Mouse (Mus musculus): Measurements from ENCODE around the gene Tnni3k. TPM values are rescaled to one million over a fixed set of nuclear protein-coding genes. Genes with fewer than 3 reads are reported as not detected.

Tnni3k gene
- polyA plus RNA-seq, 1 experiment from 2014 or later = 0.05 TPM

DNA sequence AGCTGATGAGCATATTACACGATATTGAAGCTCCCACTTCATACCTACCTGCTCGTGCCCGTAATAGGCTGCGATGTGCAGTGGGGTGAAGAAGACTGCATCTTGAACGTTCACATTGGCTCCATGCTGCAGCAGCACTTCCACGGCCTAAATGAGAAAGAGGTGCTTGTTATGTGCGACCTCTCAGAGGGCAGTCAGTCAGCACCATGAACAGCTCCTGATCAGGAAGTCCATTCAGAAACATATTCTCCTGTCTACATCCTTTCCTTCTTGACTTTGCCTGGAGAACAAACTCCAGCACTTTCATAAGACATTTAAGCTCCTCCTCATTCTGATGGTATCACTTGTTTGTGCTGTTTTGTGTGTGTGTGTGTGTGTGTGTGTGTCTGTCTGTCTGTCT, 76.1 kb downstream of the Tnni3k start:
- no peak overlapping the region for H3K4me3 ChIP-seq (ENCODE audit: low read depth, low read length)
- H3K27ac ChIP-seq (ENCODE audit: low read depth, low read length) = no peak overlapping the region
- H3K9me3 ChIP-seq (ENCODE audit: control insufficient read depth, low read length) = no peaks in the 10 kb centered on the region
- ATAC-seq (ENCODE audit: low FRiP score) = no peak
- H3K4me1 ChIP-seq (replicated peaks; ENCODE audit: control insufficient read depth, insufficient read depth, low read length) = no peaks in the 10 kb centered on the region
- no peaks in the 10 kb centered on the region for H3K27me3 ChIP-seq (ENCODE audit: control insufficient read depth, insufficient read depth, low read length)
- no peaks in the 10 kb centered on the region for H3K36me3 ChIP-seq (ENCODE audit: control insufficient read depth, insufficient read depth, low read length)
- H3K4me2 ChIP-seq (replicated peaks; ENCODE audit: low read depth, low read length) = no peak overlapping the region
- DNase-seq (ENCODE audit: low spot score) = peak; percentile 20
- 84% methylated on average over 7 of the region's 7 CpGs for WGBS
- no peak overlapping the region for H3K9ac ChIP-seq (ENCODE audit: low read depth, low read length)

DNA sequence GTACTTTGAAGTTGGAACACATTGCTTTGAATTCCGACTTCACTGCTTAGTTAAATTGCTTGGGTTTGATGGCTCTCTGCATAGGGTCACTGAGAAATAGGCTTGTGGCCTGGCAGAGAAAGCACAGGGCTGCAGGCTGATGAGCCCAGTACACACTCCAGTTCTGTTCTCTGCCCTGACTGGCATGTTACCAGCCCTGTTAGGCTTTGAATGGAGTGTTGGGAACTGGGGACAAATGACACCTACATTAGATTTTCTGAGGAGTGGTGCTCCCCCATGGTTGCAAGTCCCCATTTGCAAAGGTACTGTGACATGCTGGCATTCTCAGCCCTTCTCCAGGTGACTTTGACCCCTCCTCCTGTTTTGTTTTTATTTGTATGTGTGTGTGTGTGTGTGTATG, 83.6 kb downstream of the Tnni3k start:
- H3K4me2 ChIP-seq (replicated peaks; ENCODE audit: low read depth, low read length) = no peak overlapping the region
- H3K27ac ChIP-seq (ENCODE audit: low read depth, low read length) = no peak overlapping the region
- H3K9me3 ChIP-seq (ENCODE audit: control insufficient read depth, low read length) = no peaks in the 10 kb centered on the region
- no peak overlapping the region for H3K9ac ChIP-seq (ENCODE audit: low read depth, low read length)
- no peak overlapping the region for H3K4me3 ChIP-seq (ENCODE audit: low read depth, low read length)
- ATAC-seq (ENCODE audit: low FRiP score) (no peak), DNase-seq (ENCODE audit: low spot score) (no peak)
- 76% methylated on average over 1 of the region's 1 CpGs for WGBS
- no peaks in the 10 kb centered on the region for H3K27me3 ChIP-seq (ENCODE audit: control insufficient read depth, insufficient read depth, low read length)
- no peaks in the 10 kb centered on the region for H3K4me1 ChIP-seq (replicated peaks; ENCODE audit: control insufficient read depth, insufficient read depth, low read length)
- no peaks in the 10 kb centered on the region for H3K36me3 ChIP-seq (ENCODE audit: control insufficient read depth, insufficient read depth, low read length)

DNA sequence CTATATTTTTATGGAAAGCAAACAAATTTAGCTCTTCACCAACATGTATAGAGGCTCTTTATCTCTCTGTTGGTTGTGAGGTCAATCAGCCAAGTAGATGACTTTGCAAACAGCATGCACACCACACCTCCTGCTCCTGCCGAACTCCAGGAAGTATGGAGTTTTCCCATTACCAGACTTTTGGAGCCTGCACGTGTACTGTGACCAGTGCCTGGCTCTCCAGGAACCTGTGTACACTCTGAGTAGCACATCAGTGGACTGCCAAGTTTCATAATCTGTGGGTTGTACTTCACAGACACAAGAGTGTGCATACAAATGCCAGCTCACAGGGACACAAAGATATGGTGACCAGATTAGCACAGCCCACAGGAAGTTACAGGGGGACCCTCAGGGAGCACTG, 84.2 kb downstream of the Tnni3k start:
- Histone ChIP-seq H3K4me2 (replicated peaks; ENCODE audit: low read depth, low read length) (no peak overlapping the region), H3K9me3 (ENCODE audit: control insufficient read depth, low read length) (no peaks in the 10 kb centered on the region), H3K9ac (ENCODE audit: low read depth, low read length) (no peak overlapping the region), H3K4me1 (replicated peaks; ENCODE audit: control insufficient read depth, insufficient read depth, low read length) (no peaks in the 10 kb centered on the region), H3K27me3 (ENCODE audit: control insufficient read depth, insufficient read depth, low read length) (no peaks in the 10 kb centered on the region), H3K36me3 (ENCODE audit: control insufficient read depth, insufficient read depth, low read length) (no peaks in the 10 kb centered on the region), H3K4me3 (ENCODE audit: low read depth, low read length) (no peak overlapping the region), H3K27ac (ENCODE audit: low read depth, low read length) (no peak overlapping the region)
- ATAC-seq (ENCODE audit: low FRiP score) (no peak), DNase-seq (ENCODE audit: low spot score) (no peak)
- 76% methylated on average over 2 of the region's 2 CpGs for WGBS

DNA sequence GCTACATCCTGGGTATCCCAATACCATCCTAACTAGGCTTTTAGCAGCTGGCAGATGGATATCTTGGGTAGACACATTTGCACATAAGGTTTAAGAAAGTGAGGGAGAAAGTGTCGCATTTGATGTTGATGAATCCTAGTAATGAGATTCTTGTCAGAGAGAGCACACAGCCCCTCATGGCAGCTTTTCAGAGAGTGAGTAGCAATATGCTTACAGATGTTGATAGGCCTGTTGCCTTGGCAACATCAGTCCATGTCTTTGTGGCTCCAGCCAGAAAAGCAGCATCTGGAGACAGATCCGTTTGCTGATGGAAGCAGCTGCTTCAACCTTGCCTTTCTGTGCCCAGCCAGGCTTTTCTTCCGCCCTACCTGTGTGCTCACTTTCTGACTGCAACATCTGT, 93.9 kb downstream of the Tnni3k start:
- no peak for ATAC-seq (ENCODE audit: low FRiP score)
- WGBS = 73% methylated on average over 3 of the region's 3 CpGs

DNA sequence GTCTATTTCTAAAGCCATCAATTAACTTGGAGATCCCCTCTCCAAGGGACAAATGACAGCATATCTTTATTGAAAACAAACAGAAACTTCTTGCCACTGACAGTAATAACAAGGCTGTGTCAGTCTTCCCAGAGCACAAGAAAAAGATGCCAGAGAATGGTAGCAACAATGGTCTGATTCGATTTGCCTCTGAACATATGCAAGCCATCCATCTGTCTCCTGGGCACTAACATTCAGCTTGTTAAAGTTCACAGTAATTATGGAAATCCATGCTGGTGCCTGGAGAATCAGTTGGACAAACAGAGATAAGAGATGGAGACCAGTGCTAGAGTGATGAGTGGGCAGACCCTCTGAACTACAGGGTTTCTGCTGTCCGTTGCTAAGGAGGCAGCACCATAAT, 102.1 kb downstream of the Tnni3k start:
- Histone ChIP-seq H3K4me2 (replicated peaks; ENCODE audit: low read depth, low read length) (no peak overlapping the region), H3K4me1 (replicated peaks; ENCODE audit: control insufficient read depth, insufficient read depth, low read length) (no peaks in the 10 kb centered on the region), H3K27ac (ENCODE audit: low read depth, low read length) (no peak overlapping the region), H3K27me3 (ENCODE audit: control insufficient read depth, insufficient read depth, low read length) (no peaks in the 10 kb centered on the region), H3K36me3 (ENCODE audit: control insufficient read depth, insufficient read depth, low read length) (no peaks in the 10 kb centered on the region), H3K9ac (ENCODE audit: low read depth, low read length) (no peak overlapping the region), H3K9me3 (ENCODE audit: control insufficient read depth, low read length) (no peaks in the 10 kb centered on the region), H3K4me3 (ENCODE audit: low read depth, low read length) (no peak overlapping the region)
- WGBS = 69% methylated on average over 2 of the region's 2 CpGs
- DNase-seq (ENCODE audit: low spot score) (no peak), ATAC-seq (ENCODE audit: low FRiP score) (no peak)

More for the DNA sequence above, 93.9 kb downstream of the Tnni3k start:
- Histone ChIP-seq H3K4me2 (replicated peaks; ENCODE audit: low read depth, low read length) (no peak overlapping the region), H3K9me3 (ENCODE audit: control insufficient read depth, low read length) (no peaks in the 10 kb centered on the region), H3K36me3 (ENCODE audit: control insufficient read depth, insufficient read depth, low read length) (no peaks in the 10 kb centered on the region), H3K9ac (ENCODE audit: low read depth, low read length) (no peak overlapping the region), H3K27me3 (ENCODE audit: control insufficient read depth, insufficient read depth, low read length) (no peaks in the 10 kb centered on the region), H3K4me1 (replicated peaks; ENCODE audit: control insufficient read depth, insufficient read depth, low read length) (no peaks in the 10 kb centered on the region), H3K27ac (ENCODE audit: low read depth, low read length) (no peak overlapping the region), H3K4me3 (ENCODE audit: low read depth, low read length) (no peak overlapping the region)
- no peak for DNase-seq (ENCODE audit: low spot score)

DNA sequence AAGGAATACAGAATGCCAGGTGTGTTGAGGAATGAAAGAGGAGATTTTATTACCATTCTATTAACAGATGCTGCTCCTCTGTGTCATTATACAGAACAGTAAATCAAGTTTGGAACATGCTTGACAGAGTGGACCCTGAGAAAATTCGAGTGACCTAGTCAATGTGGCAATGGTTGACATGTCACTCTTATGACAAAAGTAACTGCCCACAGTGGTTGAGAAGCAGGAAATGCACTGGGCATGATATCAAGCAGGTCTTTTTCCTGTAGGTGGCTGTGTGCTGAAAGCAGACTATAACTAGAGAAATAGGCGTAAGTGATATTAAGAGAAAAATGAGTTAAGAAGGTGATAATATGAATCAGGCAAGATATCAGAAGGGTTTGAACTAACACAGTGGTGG, 105.7 kb downstream of the Tnni3k start:
- no peak overlapping the region for H3K4me3 ChIP-seq (ENCODE audit: low read depth, low read length)
- no peaks in the 10 kb centered on the region for H3K36me3 ChIP-seq (ENCODE audit: control insufficient read depth, insufficient read depth, low read length)
- ATAC-seq (ENCODE audit: low FRiP score) (no peak), DNase-seq (ENCODE audit: low spot score) (no peak)
- no peaks in the 10 kb centered on the region for H3K4me1 ChIP-seq (replicated peaks; ENCODE audit: control insufficient read depth, insufficient read depth, low read length)
- no peak overlapping the region for H3K4me2 ChIP-seq (replicated peaks; ENCODE audit: low read depth, low read length)
- no peaks in the 10 kb centered on the region for H3K9me3 ChIP-seq (ENCODE audit: control insufficient read depth, low read length)
- no peaks in the 10 kb centered on the region for H3K27me3 ChIP-seq (ENCODE audit: control insufficient read depth, insufficient read depth, low read length)
- H3K9ac ChIP-seq (ENCODE audit: low read depth, low read length) = no peak overlapping the region
- 80% methylated on average over 2 of the region's 2 CpGs for WGBS
- no peak overlapping the region for H3K27ac ChIP-seq (ENCODE audit: low read depth, low read length)

DNA sequence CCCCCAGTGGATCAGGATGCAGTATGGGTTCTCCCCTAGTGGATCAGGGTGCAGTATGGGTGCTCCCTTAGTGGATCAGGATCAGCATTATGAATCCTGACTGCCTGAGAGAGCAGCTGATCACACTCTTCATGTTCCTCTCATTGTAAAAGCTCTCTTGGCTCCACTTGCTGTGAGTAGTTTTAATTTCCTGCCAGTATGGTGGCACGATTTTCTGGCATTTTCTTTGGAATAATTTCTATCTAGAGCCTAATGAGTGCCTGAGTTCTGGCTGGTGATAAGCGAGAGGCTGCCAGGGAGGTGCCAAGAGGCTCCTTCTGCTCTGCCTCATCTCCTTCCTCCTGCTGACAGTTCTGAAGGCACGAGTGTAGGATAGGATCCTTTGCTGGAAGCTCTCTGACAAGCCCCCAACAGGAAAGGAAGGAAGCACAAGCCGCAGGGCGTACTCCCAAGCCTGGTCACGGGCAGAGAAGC, 109.5 kb downstream of the Tnni3k start:
- DNase-seq (ENCODE audit: low spot score) (no peak), ATAC-seq (ENCODE audit: low FRiP score) (no peak)
- H3K36me3 ChIP-seq (ENCODE audit: control insufficient read depth, insufficient read depth, low read length) = no peaks in the 10 kb centered on the region
- H3K4me1 ChIP-seq (replicated peaks; ENCODE audit: control insufficient read depth, insufficient read depth, low read length) = no peaks in the 10 kb centered on the region
- no peak overlapping the region for H3K4me2 ChIP-seq (replicated peaks; ENCODE audit: low read depth, low read length)
- no peak overlapping the region for H3K4me3 ChIP-seq (ENCODE audit: low read depth, low read length)
- H3K27ac ChIP-seq (ENCODE audit: low read depth, low read length) = no peak overlapping the region
- no peaks in the 10 kb centered on the region for H3K27me3 ChIP-seq (ENCODE audit: control insufficient read depth, insufficient read depth, low read length)
- 79% methylated on average over 6 of the region's 6 CpGs for WGBS
- no peaks in the 10 kb centered on the region for H3K9me3 ChIP-seq (ENCODE audit: control insufficient read depth, low read length)
- no peak overlapping the region for H3K9ac ChIP-seq (ENCODE audit: low read depth, low read length)

DNA sequence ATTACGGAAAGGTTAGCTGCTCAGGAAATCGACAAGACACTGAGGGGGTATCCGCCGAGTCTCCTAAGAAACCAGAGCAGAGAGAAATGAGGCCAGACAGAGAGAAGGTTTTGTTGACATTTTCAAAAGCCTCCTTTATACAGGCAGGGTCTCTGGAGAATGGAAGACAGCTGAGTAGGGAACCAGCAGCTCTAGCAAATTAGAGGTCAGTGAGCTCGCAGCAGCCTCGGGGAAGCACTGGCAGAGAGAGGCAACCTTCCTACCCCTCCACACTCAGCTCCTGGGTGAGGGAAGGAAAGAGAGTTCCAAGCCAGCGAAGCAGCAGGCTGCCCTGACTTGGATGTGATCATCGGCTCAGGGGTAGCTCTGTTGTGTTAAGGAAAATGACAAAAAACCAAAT, 127.5 kb downstream of the Tnni3k start:
- Histone ChIP-seq H3K9me3 (ENCODE audit: control insufficient read depth, low read length) (no peaks in the 10 kb centered on the region), H3K27ac (ENCODE audit: low read depth, low read length) (no peak overlapping the region), H3K27me3 (ENCODE audit: control insufficient read depth, insufficient read depth, low read length) (no peaks in the 10 kb centered on the region), H3K4me3 (ENCODE audit: low read depth, low read length) (no peak overlapping the region), H3K36me3 (ENCODE audit: control insufficient read depth, insufficient read depth, low read length) (no peaks in the 10 kb centered on the region), H3K4me2 (replicated peaks; ENCODE audit: low read depth, low read length) (no peak overlapping the region), H3K4me1 (replicated peaks; ENCODE audit: control insufficient read depth, insufficient read depth, low read length) (no peaks in the 10 kb centered on the region), H3K9ac (ENCODE audit: low read depth, low read length) (no peak overlapping the region)
- ATAC-seq (ENCODE audit: low FRiP score) (peak; percentile 14; the same call in 1 of the 2 replicates), DNase-seq (ENCODE audit: low spot score) (peak; percentile 5)
- 57% methylated on average over 8 of the region's 8 CpGs for WGBS

DNA sequence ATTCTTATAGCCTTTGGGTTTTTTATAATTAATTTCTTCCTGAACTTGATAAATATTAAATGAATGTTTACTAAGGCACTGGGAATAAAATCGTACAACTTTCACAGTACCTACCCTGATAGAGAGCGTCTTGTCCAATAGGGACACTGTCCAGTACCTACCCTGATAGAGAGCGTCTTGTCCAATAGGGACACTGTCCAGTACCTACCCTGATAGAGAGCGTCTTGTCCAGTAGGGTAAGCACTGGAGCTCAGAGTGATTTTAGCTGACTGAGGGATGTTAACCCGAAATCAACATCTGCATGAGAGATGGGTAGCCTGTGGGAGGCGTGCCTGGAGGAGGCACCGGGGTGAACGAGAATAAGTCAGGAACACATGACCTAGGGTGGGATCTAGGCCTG, 130.3 kb downstream of the Tnni3k start:
- no peak overlapping the region for H3K4me2 ChIP-seq (replicated peaks; ENCODE audit: low read depth, low read length)
- H3K4me3 ChIP-seq (ENCODE audit: low read depth, low read length) = no peak overlapping the region
- H3K9ac ChIP-seq (ENCODE audit: low read depth, low read length) = no peak overlapping the region
- H3K4me1 ChIP-seq (replicated peaks; ENCODE audit: control insufficient read depth, insufficient read depth, low read length) = no peaks in the 10 kb centered on the region
- no peak for DNase-seq (ENCODE audit: low spot score)
- H3K9me3 ChIP-seq (ENCODE audit: control insufficient read depth, low read length) = no peaks in the 10 kb centered on the region
- 90% methylated on average over 8 of the region's 8 CpGs for WGBS
- ATAC-seq (ENCODE audit: low FRiP score) = 0 out of 2 replicates have a peak, but pooled peaks have one; percentile 33
- no peak overlapping the region for H3K27ac ChIP-seq (ENCODE audit: low read depth, low read length)
- H3K36me3 ChIP-seq (ENCODE audit: control insufficient read depth, insufficient read depth, low read length) = no peaks in the 10 kb centered on the region
- no peaks in the 10 kb centered on the region for H3K27me3 ChIP-seq (ENCODE audit: control insufficient read depth, insufficient read depth, low read length)
